Mouse (Mus musculus) ES-Bruce4 (cell line): ENCODE measurements around the gene Kcnk2. TPM values are rescaled to one million over a fixed set of nuclear protein-coding genes. Genes with fewer than 3 reads are reported as not detected.

Experiments used
- H3K27ac ChIP-seq: 2 replicates; pipeline ENCODE4 v1.5.1; 2012; ENCODE audit warnings: low read length, inconsistent platforms; ENCODE audit not compliant: insufficient read depth
- H3K27me3 ChIP-seq: 2 replicates; pipeline ENCODE4 v1.6.1; 2012; ENCODE audit warnings: mild to moderate bottlenecking, low read length, inconsistent platforms; ENCODE audit not compliant: control insufficient read depth, poor library complexity, insufficient read depth, severe bottlenecking
- H3K36me3 ChIP-seq: 2 replicates; pipeline ENCODE4 v1.6.1; 2012; ENCODE audit warnings: inconsistent platforms, mild to moderate bottlenecking, low read length, moderate library complexity; ENCODE audit not compliant: control insufficient read depth, poor library complexity, insufficient read depth, severe bottlenecking
- H3K4me1 ChIP-seq: one replicate; pipeline ENCODE4 v1.8.1; 2011; ENCODE audit warnings: low read length; ENCODE audit not compliant: control insufficient read depth, insufficient read depth
- H3K4me3 ChIP-seq: 2 replicates; pipeline ENCODE4 v1.5.1; 2011; ENCODE audit warnings: low read depth, mild to moderate bottlenecking, low read length
- H3K9ac ChIP-seq: 2 replicates; pipeline ENCODE4 v1.6.1; 2012; ENCODE audit warnings: low read depth, mild to moderate bottlenecking, inconsistent platforms; ENCODE audit not compliant: poor library complexity, severe bottlenecking
- H3K9me3 ChIP-seq: replicated peaks from 2 replicates; pipeline ENCODE4 v1.6.1; 2012; ENCODE audit warnings: mild to moderate bottlenecking, low read length, inconsistent platforms; ENCODE audit not compliant: control insufficient read depth, poor library complexity, insufficient read depth, severe bottlenecking
- CTCF ChIP-seq: IDR thresholded peaks from one replicate; pipeline ENCODE4 v1.8.1; 2011; ENCODE audit warnings: low read depth, low read length
- EP300 ChIP-seq: IDR thresholded peaks from 2 replicates; pipeline ENCODE4 v1.6.1; 2011; ENCODE audit warnings: low read depth, low read length; ENCODE audit not compliant: insufficient read depth
- POLR2A ChIP-seq: IDR thresholded peaks from one replicate; pipeline ENCODE4 v1.8.1; 2011; ENCODE audit warnings: low read length; ENCODE audit not compliant: insufficient read depth
- polyA plus RNA-seq: library from polyadenylated mRNA; stranded (reverse); fragments of >200 nt; gene quantifications from 2 replicates; pipeline ENCODE4 v1.2.4, GENCODE M21; 2011; ENCODE audit warnings: low read depth; ENCODE audit not compliant: missing spikeins, insufficient read depth, insufficient read length

The Kcnk2 gene
- not detected in 2 replicates for polyA plus RNA-seq

- Histone ChIP-seq H3K27me3 (no peaks in the 10 kb centered on the region), H3K9ac (no peak within 1 kb of the TSS), H3K9me3 (no peaks in the 10 kb centered on the region), H3K27ac (no peak within 1 kb of the TSS), H3K36me3 (no peaks in the 10 kb centered on the region), H3K4me3 (no peak within 1 kb of the TSS), H3K4me1 (no peaks in the 10 kb centered on the region)
- no peak for TF ChIP-seq EP300
- TF ChIP-seq CTCF, result no peak
- no peak for TF ChIP-seq POLR2A
These were observed at the start of gene Kcnk2 for GRCm38 (mm10) chr1:189402223-189402943. TSS of gene Kcnk2 (minus strand) at chr1:189402273.

GRCm38 (mm10) chr1:189440741-189441140, 38.7 kb upstream of the Kcnk2 start:
- H3K9ac ChIP-seq, result no peak overlapping the region
- TF ChIP-seq CTCF (no peak), EP300 (no peak), POLR2A (no peak)
- H3K36me3 ChIP-seq, result no peaks in the 10 kb centered on the region
- H3K4me1 ChIP-seq, result no peaks in the 10 kb centered on the region
- H3K9me3 ChIP-seq, result no peaks in the 10 kb centered on the region
- no peaks in the 10 kb centered on the region for H3K27me3 ChIP-seq
- H3K27ac ChIP-seq, result no peak overlapping the region
- H3K4me3 ChIP-seq, result no peak overlapping the region

GRCm38 (mm10) chr1:189437126-189437525, 35.1 kb upstream of the Kcnk2 start:
- Histone ChIP-seq H3K27me3 (no peaks in the 10 kb centered on the region), H3K9ac (no peak overlapping the region), H3K4me3 (no peak overlapping the region), H3K27ac (no peak overlapping the region), H3K4me1 (no peaks in the 10 kb centered on the region), H3K36me3 (no peaks in the 10 kb centered on the region), H3K9me3 (no peaks in the 10 kb centered on the region)
- TF ChIP-seq EP300 (no peak), POLR2A (no peak)

DNA sequence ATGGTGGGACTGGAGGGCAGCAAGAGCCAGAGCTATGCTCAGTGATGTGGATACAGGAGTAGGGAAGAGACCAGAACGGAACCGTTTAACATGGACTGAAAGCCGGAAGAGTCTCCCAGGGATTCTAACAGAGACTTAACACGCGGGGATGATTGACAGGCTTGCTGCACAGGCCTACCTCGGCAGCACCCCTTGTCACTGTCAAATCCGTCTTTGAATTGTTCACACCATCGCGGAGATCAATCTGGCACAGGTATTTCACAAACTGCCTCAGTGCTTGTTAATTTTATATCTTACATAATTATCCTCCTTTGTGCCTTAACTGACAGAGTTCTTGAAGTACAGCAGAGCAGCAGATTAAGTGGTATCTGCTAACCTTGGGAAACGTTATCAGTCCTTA, 33.4 kb upstream of the Kcnk2 start:
- no peaks in the 10 kb centered on the region for H3K9me3 ChIP-seq

GRCm38 (mm10) chr1:189431479-189431878, 29.4 kb upstream of the Kcnk2 start:
- Histone ChIP-seq H3K9me3 (no peaks in the 10 kb centered on the region), H3K4me1 (no peaks in the 10 kb centered on the region), H3K27ac (no peak overlapping the region), H3K36me3 (no peaks in the 10 kb centered on the region), H3K4me3 (no peak overlapping the region), H3K9ac (no peak overlapping the region), H3K27me3 (no peaks in the 10 kb centered on the region)
- TF ChIP-seq CTCF, result no peak
- no peak for TF ChIP-seq EP300
- no peak for TF ChIP-seq POLR2A

More for the DNA sequence above, 33.4 kb upstream of the Kcnk2 start:
- no peak for TF ChIP-seq CTCF
- no peak for TF ChIP-seq POLR2A
- no peak for TF ChIP-seq EP300
- Histone ChIP-seq H3K27ac (no peak overlapping the region), H3K36me3 (no peaks in the 10 kb centered on the region), H3K4me3 (no peak overlapping the region), H3K9ac (no peak overlapping the region), H3K27me3 (no peaks in the 10 kb centered on the region), H3K4me1 (no peaks in the 10 kb centered on the region)

- Histone ChIP-seq H3K4me3 (no peak overlapping the region), H3K27ac (no peak overlapping the region), H3K4me1 (no peaks in the 10 kb centered on the region), H3K9ac (no peak overlapping the region), H3K36me3 (no peaks in the 10 kb centered on the region), H3K9me3 (no peaks in the 10 kb centered on the region), H3K27me3 (no peaks in the 10 kb centered on the region)
- TF ChIP-seq POLR2A (no peak), EP300 (no peak), CTCF (no peak)
These were observed 28.5 kb upstream of the Kcnk2 start for GRCm38 (mm10) chr1:189430534-189430933.
